Mouse (Mus musculus): ENCODE measurements around the gene Chid1. TPM values are rescaled to one million over a fixed set of nuclear protein-coding genes. Genes with fewer than 3 reads are reported as not detected.

The Chid1 gene
- polyA plus RNA-seq, 1 experiment, result 51.3 TPM

GRCm38 (mm10) chr7:141492738-141493137 is 46.9 kb downstream of the Chid1 start:
- TF ChIP-seq CEBPB (IDR thresholded peaks at IDR 0.05; ENCODE audit: insufficient read depth, poor library complexity, severe bottlenecking), result no peak
- TF ChIP-seq POLR2A (IDR thresholded peaks at IDR 0.05; ENCODE audit: insufficient read length, low read depth), result no peak
- no peak for TF ChIP-seq MAX (IDR thresholded peaks at IDR 0.05; ENCODE audit: low read depth)
- peak; percentile 27 for TF ChIP-seq POLR2AphosphoS2 (IDR thresholded peaks at IDR 0.05; ENCODE audit: insufficient read length, low read depth)
- no peaks in the 10 kb centered on the region for H3K27me3 ChIP-seq (ENCODE audit: control insufficient read depth, insufficient read depth, insufficient read length)
- H3K79me2 ChIP-seq (ENCODE audit: control insufficient read depth, insufficient read depth), result no peaks in the 10 kb centered on the region
- H3ac ChIP-seq (ENCODE audit: control insufficient read depth, insufficient read length), result no peak overlapping the region
- no peaks in the 10 kb centered on the region for H3K36me3 ChIP-seq (ENCODE audit: control insufficient read depth, insufficient read depth)
- no peak overlapping the region for H3K4me2 ChIP-seq (ENCODE audit: low read depth)
- no peak overlapping the region for H3K4me3 ChIP-seq

- no peak for TF ChIP-seq E2F4 (IDR thresholded peaks at IDR 0.05; ENCODE audit: insufficient read depth)
- TF ChIP-seq REST (IDR thresholded peaks at IDR 0.05; ENCODE audit: insufficient read depth, insufficient read length), result no peak
- TF ChIP-seq TCF3 (IDR thresholded peaks at IDR 0.05; ENCODE audit: insufficient read length, low read depth), result no peak
- no peak for TF ChIP-seq POLR2AphosphoS2 (IDR thresholded peaks at IDR 0.05; ENCODE audit: insufficient read length, low read depth)
- no peak for TF ChIP-seq MYOG (IDR thresholded peaks at IDR 0.05; ENCODE audit: control insufficient read depth in 1 of 3, insufficient read depth in 1 of 3, insufficient read length in 2 of 3, low read depth in 2 of 3)
- no peak overlapping the region for H3ac ChIP-seq (ENCODE audit: control insufficient read depth, insufficient read length)
- H3K36me3 ChIP-seq (ENCODE audit: control insufficient read depth, insufficient read depth), result peaks cover 3% of the 10 kb centered on the region
- no peaks in the 10 kb centered on the region for H3K27me3 ChIP-seq (ENCODE audit: control insufficient read depth, insufficient read depth, insufficient read length)
- no peaks in the 10 kb centered on the region for H3K79me2 ChIP-seq (ENCODE audit: control insufficient read depth, insufficient read depth)
- no peak overlapping the region for H3K4me3 ChIP-seq
- no peak overlapping the region for H3K4me2 ChIP-seq (ENCODE audit: low read depth)
Observed at GRCm38 (mm10) chr7:141491151-141491550, 48.5 kb downstream of the Chid1 start.

DNA sequence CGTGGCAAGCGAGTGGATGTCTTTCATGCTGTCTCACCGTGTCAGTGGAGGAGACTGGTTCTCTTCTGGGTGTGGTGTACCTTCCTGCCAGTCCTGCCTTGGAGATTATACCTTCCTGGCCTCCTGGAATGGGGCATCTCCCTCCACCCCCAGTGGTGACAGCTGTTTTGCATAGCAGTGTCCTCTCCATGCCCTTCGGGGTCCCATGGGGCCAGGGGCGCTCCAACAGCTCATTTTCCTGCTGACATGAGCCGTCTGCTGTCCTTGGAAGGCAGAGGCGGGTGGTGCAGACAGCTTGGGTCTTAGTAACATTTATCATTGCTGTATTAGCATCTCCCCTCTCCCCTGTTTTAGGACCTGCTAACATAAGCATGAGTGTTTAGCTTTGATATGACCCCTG is 52.5 kb downstream of the Chid1 start:
- Histone ChIP-seq H3K4me2 (ENCODE audit: low read depth) (no peak overlapping the region), H3K79me2 (ENCODE audit: control insufficient read depth, insufficient read depth) (peaks cover 4% of the 10 kb centered on the region), H3K27me3 (ENCODE audit: control insufficient read depth, insufficient read depth, insufficient read length) (no peaks in the 10 kb centered on the region), H3ac (ENCODE audit: control insufficient read depth, insufficient read length) (no peak overlapping the region), H3K36me3 (ENCODE audit: control insufficient read depth, insufficient read depth) (peaks cover 4% of the 10 kb centered on the region), H3K4me3 (no peak overlapping the region)
- TF ChIP-seq POLR2AphosphoS2 (IDR thresholded peaks at IDR 0.05; ENCODE audit: insufficient read length, low read depth), result no peak
- no peak for TF ChIP-seq REST (IDR thresholded peaks at IDR 0.05; ENCODE audit: insufficient read depth, insufficient read length)
- TF ChIP-seq TCF3 (IDR thresholded peaks at IDR 0.05; ENCODE audit: insufficient read length, low read depth), result no peak
- TF ChIP-seq TCF12 (IDR thresholded peaks at IDR 0.05; ENCODE audit: insufficient read depth, poor library complexity, severe bottlenecking), result no peak
- no peak for TF ChIP-seq SRF (IDR thresholded peaks at IDR 0.05; ENCODE audit: control insufficient read depth, insufficient read length, low read depth)
- no peak for TF ChIP-seq MYOD1 (IDR thresholded peaks at IDR 0.05; ENCODE audit: control insufficient read depth in 1 of 3, insufficient read length in 2 of 3, low read depth in 2 of 3)
- no peak for TF ChIP-seq POLR2A (IDR thresholded peaks at IDR 0.05; ENCODE audit: insufficient read length, low read depth)
- TF ChIP-seq CEBPB (IDR thresholded peaks at IDR 0.05; ENCODE audit: insufficient read depth, poor library complexity, severe bottlenecking), result no peak
- TF ChIP-seq E2F4 (IDR thresholded peaks at IDR 0.05; ENCODE audit: insufficient read depth), result no peak
- TF ChIP-seq MYOG (IDR thresholded peaks at IDR 0.05; ENCODE audit: control insufficient read depth in 1 of 3, insufficient read depth in 1 of 3, insufficient read length in 2 of 3, low read depth in 2 of 3), result no peak
- TF ChIP-seq USF1 (IDR thresholded peaks at IDR 0.05; ENCODE audit: low read depth), result no peak

DNA sequence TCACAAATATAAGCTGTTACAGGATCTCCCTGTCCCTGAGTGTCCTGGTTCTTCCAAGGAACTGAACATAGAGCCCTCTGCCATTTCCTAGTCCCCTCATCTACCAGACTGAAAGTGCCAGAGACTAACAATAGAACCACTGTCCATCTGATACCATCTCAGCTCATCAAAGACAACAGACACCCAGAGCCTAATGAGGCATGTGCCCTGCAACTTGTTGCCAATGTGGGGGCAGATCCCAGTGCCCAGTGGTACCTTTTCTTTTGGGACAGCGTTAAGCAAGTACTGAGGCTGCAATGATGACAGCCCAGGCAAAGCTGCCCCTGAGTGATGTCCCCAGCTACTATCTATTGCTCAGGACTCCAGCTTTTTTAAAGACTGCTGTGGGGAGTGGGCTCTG is 53.4 kb downstream of the Chid1 start:
- Histone ChIP-seq H3K4me3 (no peak overlapping the region), H3K27me3 (ENCODE audit: control insufficient read depth, insufficient read depth, insufficient read length) (no peaks in the 10 kb centered on the region), H3K4me2 (ENCODE audit: low read depth) (no peak overlapping the region), H3K36me3 (ENCODE audit: control insufficient read depth, insufficient read depth) (peaks cover 4% of the 10 kb centered on the region), H3K79me2 (ENCODE audit: control insufficient read depth, insufficient read depth) (peaks cover 8% of the 10 kb centered on the region), H3ac (ENCODE audit: control insufficient read depth, insufficient read length) (no peak overlapping the region)
- TF ChIP-seq MAX (IDR thresholded peaks at IDR 0.05; ENCODE audit: low read depth) (no peak), CEBPB (IDR thresholded peaks at IDR 0.05; ENCODE audit: insufficient read depth, poor library complexity, severe bottlenecking) (no peak), TCF3 (IDR thresholded peaks at IDR 0.05; ENCODE audit: insufficient read length, low read depth) (no peak), TCF12 (IDR thresholded peaks at IDR 0.05; ENCODE audit: insufficient read depth, poor library complexity, severe bottlenecking) (no peak), USF1 (IDR thresholded peaks at IDR 0.05; ENCODE audit: low read depth) (no peak), E2F4 (IDR thresholded peaks at IDR 0.05; ENCODE audit: insufficient read depth) (no peak), REST (IDR thresholded peaks at IDR 0.05; ENCODE audit: insufficient read depth, insufficient read length) (no peak), SRF (IDR thresholded peaks at IDR 0.05; ENCODE audit: control insufficient read depth, insufficient read length, low read depth) (no peak), POLR2AphosphoS2 (IDR thresholded peaks at IDR 0.05; ENCODE audit: insufficient read length, low read depth) (no peak)

DNA sequence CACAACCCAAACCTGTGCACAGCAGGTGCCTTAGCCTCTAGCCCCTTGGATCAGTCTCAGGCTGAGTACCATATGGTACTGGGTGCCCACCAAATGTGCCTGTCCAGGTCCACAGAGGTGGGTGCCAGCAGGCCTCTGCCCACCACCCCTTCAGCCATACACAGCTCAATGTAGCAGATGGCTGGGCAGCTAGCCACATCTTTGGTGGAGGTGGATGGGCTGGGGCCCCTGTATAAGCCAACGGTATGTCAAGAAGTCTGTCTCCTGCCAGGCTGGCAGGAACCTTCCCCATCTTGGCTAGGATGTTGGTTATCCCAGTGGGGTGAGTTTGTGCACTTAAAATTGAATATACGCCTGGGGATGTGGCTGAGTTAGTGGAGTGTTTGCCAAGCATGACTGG is 54.1 kb downstream of the Chid1 start:
- no peak overlapping the region for H3K4me3 ChIP-seq
- H3K27me3 ChIP-seq (ENCODE audit: control insufficient read depth, insufficient read depth, insufficient read length), result no peaks in the 10 kb centered on the region
- TF ChIP-seq USF1 (IDR thresholded peaks at IDR 0.05; ENCODE audit: low read depth) (no peak), TCF12 (IDR thresholded peaks at IDR 0.05; ENCODE audit: insufficient read depth, poor library complexity, severe bottlenecking) (no peak), MYOD1 (IDR thresholded peaks at IDR 0.05; ENCODE audit: control insufficient read depth in 1 of 3, insufficient read length in 2 of 3, low read depth in 2 of 3) (no peak), SRF (IDR thresholded peaks at IDR 0.05; ENCODE audit: control insufficient read depth, insufficient read length, low read depth) (no peak), POLR2AphosphoS2 (IDR thresholded peaks at IDR 0.05; ENCODE audit: insufficient read length, low read depth) (no peak), MYOG (IDR thresholded peaks at IDR 0.05; ENCODE audit: control insufficient read depth in 1 of 3, insufficient read depth in 1 of 3, insufficient read length in 2 of 3, low read depth in 2 of 3) (no peak), MAX (IDR thresholded peaks at IDR 0.05; ENCODE audit: low read depth) (no peak), CEBPB (IDR thresholded peaks at IDR 0.05; ENCODE audit: insufficient read depth, poor library complexity, severe bottlenecking) (no peak), REST (IDR thresholded peaks at IDR 0.05; ENCODE audit: insufficient read depth, insufficient read length) (no peak), POLR2A (IDR thresholded peaks at IDR 0.05; ENCODE audit: insufficient read length, low read depth) (no peak), TCF3 (IDR thresholded peaks at IDR 0.05; ENCODE audit: insufficient read length, low read depth) (no peak)
- no peak overlapping the region for H3K4me2 ChIP-seq (ENCODE audit: low read depth)
- H3ac ChIP-seq (ENCODE audit: control insufficient read depth, insufficient read length), result no peak overlapping the region
- H3K79me2 ChIP-seq (ENCODE audit: control insufficient read depth, insufficient read depth), result peaks cover 11% of the 10 kb centered on the region
- peaks cover 4% of the 10 kb centered on the region for H3K36me3 ChIP-seq (ENCODE audit: control insufficient read depth, insufficient read depth)

All from myocyte (in vitro differentiated cells).